Comparison of ENCODE assay signal across 15 mouse cellular contexts in the genomic region with DNA sequence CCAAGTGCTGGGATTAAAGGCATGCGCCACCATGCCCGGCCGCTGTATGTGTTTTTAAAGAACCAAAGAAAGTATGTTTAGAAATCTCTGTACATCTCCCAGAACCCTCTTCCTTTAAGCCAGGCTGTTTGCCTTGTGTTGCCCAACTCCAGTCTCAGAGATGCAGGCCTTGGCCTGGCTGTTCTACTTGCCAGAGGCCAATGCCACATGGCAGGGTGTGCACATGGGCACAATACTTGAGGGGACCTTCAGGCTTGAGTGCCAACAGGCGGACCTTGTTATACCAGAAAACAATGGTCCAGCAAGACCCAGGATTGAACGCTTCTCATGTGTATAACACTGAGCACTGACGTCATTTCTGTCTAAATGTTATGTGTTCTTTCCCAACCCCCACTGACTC. TPM values are rescaled to one million over a fixed set of nuclear protein-coding genes. Genes with fewer than 3 reads are reported as not detected.
DNase-seq lines count a peak whose midpoint lies in the region; ATAC-seq and TF ChIP-seq lines count a peak whose summit lies in the region.
"Had no signal": no experiment of that assay in that cellular context is flagged by ENCODE, and none has a peak within 500 bp of the region (broad histone marks: within the 10 kb centered on the region; RNA-seq: fewer than 3 reads in every experiment).

No protein-coding gene starts in this region.

- no peak overlapping the region for H3K4me2 ChIP-seq in heart, embryonic 15.5 days
- H3K4me2 ChIP-seq in heart, embryonic 12.5 days = no peak overlapping the region
- H3K4me2 ChIP-seq in lung, postnatal 0 days (replicated peaks; ENCODE audit: low read depth, low read length) = no peak overlapping the region
- H3K4me2 ChIP-seq: embryonic facial prominence, embryonic 12.5 days; forebrain, embryonic 15.5 days; hindbrain, embryonic 13.5 days had no signal

- H3K4me3 ChIP-seq in gastrocnemius, adult 2 months = no peak overlapping the region
- H3K4me3 ChIP-seq in heart, embryonic 15.5 days = no peak overlapping the region
- H3K4me3 ChIP-seq in heart, embryonic 12.5 days = no peak overlapping the region
- no peak overlapping the region for H3K4me3 ChIP-seq in lung, postnatal 0 days (ENCODE audit: low read depth, low read length)
- H3K4me3 ChIP-seq: embryonic facial prominence, embryonic 12.5 days; forebrain, embryonic 15.5 days; heart, adult 2 months; hindbrain, embryonic 13.5 days had no signal

- TF ChIP-seq EP300 in lung, postnatal 0 days (IDR thresholded peaks at IDR 0.05) = no peak

- 94% methylated on average over 6 of the region's 6 CpGs for WGBS in heart, embryonic 15.5 days
- WGBS in heart, embryonic 12.5 days = 93% methylated on average over 6 of the region's 6 CpGs
- 75% methylated on average over 6 of the region's 6 CpGs for WGBS in lung, postnatal 0 days

- no peaks in the 10 kb centered on the region for H3K9me3 ChIP-seq in heart, embryonic 15.5 days (replicated peaks)
- H3K9me3 ChIP-seq in heart, embryonic 12.5 days (replicated peaks) = no peaks in the 10 kb centered on the region
- no peaks in the 10 kb centered on the region for H3K9me3 ChIP-seq in lung, postnatal 0 days (ENCODE audit: low read length)
- H3K9me3 ChIP-seq: embryonic facial prominence, embryonic 12.5 days; forebrain, embryonic 15.5 days; hindbrain, embryonic 13.5 days had no signal

- H3K27me3 ChIP-seq in heart, embryonic 15.5 days = no peaks in the 10 kb centered on the region
- H3K27me3 ChIP-seq in heart, embryonic 12.5 days (replicated peaks) = no peaks in the 10 kb centered on the region
- H3K27me3 ChIP-seq in lung, postnatal 0 days (replicated peaks; ENCODE audit: insufficient read depth, low read length) = no peaks in the 10 kb centered on the region
- H3K27me3 ChIP-seq: embryonic facial prominence, embryonic 12.5 days; forebrain, embryonic 15.5 days; hindbrain, embryonic 13.5 days had no signal

- no peak for DNase-seq in gastrocnemius, adult 2 months
- DNase-seq in gastrocnemius, postnatal 36 days = no peak
- DNase-seq in lung, postnatal 0 days (ENCODE audit: low spot score) = no peak
- DNase-seq in lung, postnatal 36 days = no peak
- DNase-seq: cerebellum, adult 11 months; cerebellum, adult 8-10 months; cerebellum, postnatal 14 days; gastrocnemius, postnatal 10 days; heart, adult 2 months had no signal

- TF ChIP-seq CTCF in gastrocnemius, adult 2 months (IDR thresholded peaks at IDR 0.05) = no peak
- no peak for TF ChIP-seq CTCF in lung, postnatal 0 days (IDR thresholded peaks at IDR 0.05)

- H3K9ac ChIP-seq in heart, embryonic 15.5 days = no peak overlapping the region
- H3K9ac ChIP-seq in heart, embryonic 12.5 days = no peak overlapping the region
- no peak overlapping the region for H3K9ac ChIP-seq in lung, postnatal 0 days (replicated peaks; ENCODE audit: low read depth)
- H3K9ac ChIP-seq: embryonic facial prominence, embryonic 12.5 days; forebrain, embryonic 15.5 days; hindbrain, embryonic 13.5 days had no signal

- intact Hi-C loops in gastrocnemius, adult 2 months (cut with DNase I) = no loop called here
- intact Hi-C loops in gastrocnemius, postnatal 36 days (cut with DNase I) = no loop called here

- no peaks in the 10 kb centered on the region for H3K36me3 ChIP-seq in heart, embryonic 15.5 days
- H3K36me3 ChIP-seq in heart, embryonic 12.5 days = no peaks in the 10 kb centered on the region
- H3K36me3 ChIP-seq in lung, postnatal 0 days (ENCODE audit: insufficient read depth, low read length) = no peaks in the 10 kb centered on the region
- H3K36me3 ChIP-seq: embryonic facial prominence, embryonic 12.5 days; forebrain, embryonic 15.5 days; hindbrain, embryonic 13.5 days had no signal

- H3K4me1 ChIP-seq in heart, embryonic 15.5 days (replicated peaks) = peaks cover 91% of the 10 kb centered on the region
- H3K4me1 ChIP-seq in heart, embryonic 12.5 days (replicated peaks) = peaks cover 92% of the 10 kb centered on the region
- H3K4me1 ChIP-seq in lung, postnatal 0 days (ENCODE audit: insufficient read depth, low read depth, low read length) = peaks cover 46% of the 10 kb centered on the region

- peak overlapping the region; percentile 83; the same call in 1 of the 2 replicates for H3K27ac ChIP-seq in gastrocnemius, adult 2 months
- peak overlapping the region; percentile 91 for H3K27ac ChIP-seq in heart, embryonic 15.5 days
- no peak overlapping the region for H3K27ac ChIP-seq in heart, embryonic 12.5 days (ENCODE audit: poor library complexity, severe bottlenecking)
- H3K27ac ChIP-seq in lung, postnatal 0 days (ENCODE audit: low read length) = peak overlapping the region; percentile 91; the same call in 1 of the 2 replicates
- H3K27ac ChIP-seq: embryonic facial prominence, embryonic 12.5 days; forebrain, embryonic 15.5 days; heart, adult 2 months; hindbrain, embryonic 13.5 days; hindbrain, postnatal 0 days had no signal

- no peak for ATAC-seq in heart, embryonic 15.5 days (replicated peaks; ENCODE audit: insufficient number of reproducible peaks, insufficient read depth, low FRiP score, low read depth)
- no peak for ATAC-seq in heart, embryonic 12.5 days (ENCODE audit: insufficient number of reproducible peaks, low FRiP score)
- ATAC-seq in lung, postnatal 0 days = no peak
- ATAC-seq: forebrain, embryonic 15.5 days; hindbrain, postnatal 0 days had no signal

RNA-seq across cellular contexts. Expression of a gene that starts 27.1 kb away (rescaled TPM):
- total RNA-seq in gastrocnemius, adult 2 months (2021) = 10 to 100 TPM in 1 of 2 experiments, 1 to 10 TPM in 1; 6.5 to 10.0 TPM
- total RNA-seq in gastrocnemius, postnatal 36 days (2021) = 1 to 10 TPM; 6.3 to 6.7 TPM
- 8.6 and 10.7 TPM in 2 replicates for polyA plus RNA-seq in heart, embryonic 15.5 days (2015; fragmentation: Nextera tagmentation; extraction: Ambion mirVana)
- 13.9 and 15.3 TPM in 2 replicates for polyA plus RNA-seq in heart, embryonic 12.5 days (2016; fragmentation: Nextera tagmentation; extraction: Ambion mirVana)
- 7.1 and 8.8 TPM in 2 replicates for polyA plus RNA-seq in lung, postnatal 0 days (2015; fragmentation: Nextera tagmentation; extraction: Ambion mirVana)
